In genomic region chr5:75653431-75653830, GRCm38 (mm10) we compare ENCODE assay signal across 22 mouse cellular contexts.
"Had no signal": no experiment of that assay in that cellular context is flagged by ENCODE, and none has a peak within 500 bp of the region (broad histone marks: within the 10 kb centered on the region; RNA-seq: fewer than 3 reads in every experiment).

No protein-coding gene starts in this region.

- H3K4me1 ChIP-seq: limb, embryonic 10.5 days; limb, embryonic 13.5 days; liver, embryonic 12.5 days; liver, embryonic 15.5 days; neural tube, embryonic 12.5 days; neural tube, embryonic 15.5 days had no signal

- H3K9me3 ChIP-seq: limb, embryonic 10.5 days; limb, embryonic 13.5 days; liver, embryonic 12.5 days; liver, embryonic 15.5 days; midbrain, embryonic 13.5 days; neural tube, embryonic 12.5 days; neural tube, embryonic 15.5 days had no signal

- H3K4me3 ChIP-seq: limb, embryonic 10.5 days; limb, embryonic 13.5 days; liver, embryonic 12.5 days; liver, embryonic 15.5 days; midbrain, embryonic 13.5 days; neural tube, embryonic 12.5 days; neural tube, embryonic 15.5 days had no signal

- ATAC-seq: intestine, postnatal 0 days; liver, embryonic 12.5 days; midbrain, embryonic 13.5 days had no signal

- H3K27ac ChIP-seq: limb, embryonic 10.5 days; limb, embryonic 13.5 days; liver, embryonic 12.5 days; liver, embryonic 15.5 days; midbrain, embryonic 13.5 days; neural tube, embryonic 12.5 days; neural tube, embryonic 15.5 days; stomach, postnatal 0 days had no signal

- DNase-seq: kidney, adult 2 months; kidney, postnatal 10 days; kidney, postnatal 4 days; liver; lung, adult 18-20 months; lung, postnatal 10 days; lung, postnatal 4 days; right cerebral cortex, adult 18-20 months; right cerebral cortex, postnatal 14 days; right cerebral cortex, postnatal 4 days; thymus, adult 2 months; thymus, postnatal 14 days; thymus, postnatal 4 days had no signal

- H3K27me3 ChIP-seq: limb, embryonic 13.5 days; liver, embryonic 12.5 days; liver, embryonic 15.5 days; midbrain, embryonic 13.5 days; neural tube, embryonic 12.5 days; neural tube, embryonic 15.5 days had no signal

- H3K9ac ChIP-seq: limb, embryonic 13.5 days; liver, embryonic 12.5 days; liver, embryonic 15.5 days; midbrain, embryonic 13.5 days; neural tube, embryonic 12.5 days; neural tube, embryonic 15.5 days had no signal

- H3K4me2 ChIP-seq: limb, embryonic 13.5 days; liver, embryonic 12.5 days; liver, embryonic 15.5 days; midbrain, embryonic 13.5 days; neural tube, embryonic 12.5 days; neural tube, embryonic 15.5 days had no signal
